Mouse (Mus musculus) mature B cell (primary cell): Measurements from ENCODE around the gene Pla2g4e.

Experiments
- in situ Hi-C: fragments of 300-500 bp; cut with MboI; formaldehyde crosslinking; loops from 2 replicates; pipeline ENCODE4 v1.14.3; 2019

The Pla2g4e gene

GRCm38 (mm10) chr2:120154361-120154894 lies 90.7 kb downstream of the Pla2g4e start, which contains the start of gene Ehd4:
Gene Ehd4, minus strand, starts transcription at chr2:120154606.
- in situ Hi-C loops: no loop called here

- in situ Hi-C loops: no loop called here
Observed at GRCm38 (mm10) chr2:120153586-120154360, 91.4 kb downstream of the Pla2g4e start.

- in situ Hi-C loops: no loop called here
Observed at GRCm38 (mm10) chr2:120150571-120150970, 94.6 kb downstream of the Pla2g4e start.

GRCm38 (mm10) chr2:120149634-120150033 lies 95.5 kb downstream of the Pla2g4e start:
- in situ Hi-C loops: no loop called here

- in situ Hi-C loops: no loop called here
Observed at GRCm38 (mm10) chr2:120147999-120148398, 97.1 kb downstream of the Pla2g4e start.

- in situ Hi-C loops: no loop called here
Observed at GRCm38 (mm10) chr2:120147364-120147763, 97.8 kb downstream of the Pla2g4e start.

GRCm38 (mm10) chr2:120146543-120146942 lies 98.6 kb downstream of the Pla2g4e start:
- in situ Hi-C loops: no loop called here

GRCm38 (mm10) chr2:120144390-120144789 lies 100.7 kb downstream of the Pla2g4e start:
- in situ Hi-C loops: no loop called here

GRCm38 (mm10) chr2:120142336-120142735 lies 102.8 kb downstream of the Pla2g4e start:
- in situ Hi-C loops: no loop called here

- in situ Hi-C loops: no loop called here
Observed at GRCm38 (mm10) chr2:120141671-120142070, 103.5 kb downstream of the Pla2g4e start.

GRCm38 (mm10) chr2:120140326-120140725 lies 104.8 kb downstream of the Pla2g4e start:
- in situ Hi-C loops: no loop called here

- in situ Hi-C loops: no loop called here
Observed at GRCm38 (mm10) chr2:120139091-120139490, 106.0 kb downstream of the Pla2g4e start.

GRCm38 (mm10) chr2:120137281-120137680 lies 107.9 kb downstream of the Pla2g4e start:
- in situ Hi-C loops: no loop called here

GRCm38 (mm10) chr2:120134453-120135075 lies 110.6 kb downstream of the Pla2g4e start:
- in situ Hi-C loops: no loop called here

- in situ Hi-C loops: no loop called here
Observed at GRCm38 (mm10) chr2:120131881-120132280, 113.3 kb downstream of the Pla2g4e start.

- in situ Hi-C loops: no loop called here
Observed at GRCm38 (mm10) chr2:120129252-120129908, 115.8 kb downstream of the Pla2g4e start.

- in situ Hi-C loops: no loop called here
Observed at GRCm38 (mm10) chr2:120128611-120129051, 116.5 kb downstream of the Pla2g4e start.

GRCm38 (mm10) chr2:120128011-120128410 lies 117.1 kb downstream of the Pla2g4e start:
- in situ Hi-C loops: no loop called here

GRCm38 (mm10) chr2:120126901-120127300 lies 118.2 kb downstream of the Pla2g4e start:
- in situ Hi-C loops: no loop called here

GRCm38 (mm10) chr2:120126408-120126807 lies 118.7 kb downstream of the Pla2g4e start:
- in situ Hi-C loops: no loop called here

- in situ Hi-C loops: no loop called here
Observed at GRCm38 (mm10) chr2:120125461-120125860, 119.7 kb downstream of the Pla2g4e start.

- in situ Hi-C loops: no loop called here
Observed at GRCm38 (mm10) chr2:120124946-120125345, 120.2 kb downstream of the Pla2g4e start.
